Mouse (Mus musculus): ENCODE data around the gene Hivep3.

Hivep3 gene

GRCm38 (mm10) chr4:120058794-120059193 lies 325.2 kb downstream of the Hivep3 start:
- DNase-seq (ENCODE audit: low read depth) = no peak

- DNase-seq (ENCODE audit: low read depth) = no peak
Measured at GRCm38 (mm10) chr4:120061727-120062126, 328.1 kb downstream of the Hivep3 start.

- DNase-seq (ENCODE audit: low read depth) = no peak
Measured at GRCm38 (mm10) chr4:120062198-120062597, 328.6 kb downstream of the Hivep3 start.

- no peak for DNase-seq (ENCODE audit: low read depth)
Measured at GRCm38 (mm10) chr4:120062754-120063153, 329.2 kb downstream of the Hivep3 start.

GRCm38 (mm10) chr4:120063353-120064124 lies 330.0 kb downstream of the Hivep3 start:
- no peak for DNase-seq (ENCODE audit: low read depth)

GRCm38 (mm10) chr4:120064696-120065095 lies 331.1 kb downstream of the Hivep3 start, which contains the start of gene AL607142.1:
Gene AL607142.1 (plus strand): TSS chr4:120064996.
- DNase-seq (ENCODE audit: low read depth) = no peak

- no peak for DNase-seq (ENCODE audit: low read depth)
Measured at GRCm38 (mm10) chr4:120066841-120067591, 333.4 kb downstream of the Hivep3 start.

GRCm38 (mm10) chr4:120067592-120068235 lies 334.1 kb downstream of the Hivep3 start:
- no peak for DNase-seq (ENCODE audit: low read depth)

GRCm38 (mm10) chr4:120068883-120069581 lies 335.4 kb downstream of the Hivep3 start:
- no peak for DNase-seq (ENCODE audit: low read depth)

GRCm38 (mm10) chr4:120069582-120069980 lies 336.0 kb downstream of the Hivep3 start:
- no peak for DNase-seq (ENCODE audit: low read depth)

GRCm38 (mm10) chr4:120071411-120071810 lies 337.8 kb downstream of the Hivep3 start:
- DNase-seq (ENCODE audit: low read depth) = no peak

- no peak for DNase-seq (ENCODE audit: low read depth)
Measured at GRCm38 (mm10) chr4:120071842-120072507, 338.4 kb downstream of the Hivep3 start.

- DNase-seq (ENCODE audit: low read depth) = no peak
Measured at GRCm38 (mm10) chr4:120074061-120074460, 340.5 kb downstream of the Hivep3 start.

GRCm38 (mm10) chr4:120077322-120077721 lies 343.7 kb downstream of the Hivep3 start:
- DNase-seq (ENCODE audit: low read depth) = no peak

GRCm38 (mm10) chr4:120082527-120082926 lies 348.9 kb downstream of the Hivep3 start:
- no peak for DNase-seq (ENCODE audit: low read depth)

- DNase-seq (ENCODE audit: low read depth) = no peak
Measured at GRCm38 (mm10) chr4:120083700-120084099, 350.1 kb downstream of the Hivep3 start.

GRCm38 (mm10) chr4:120089536-120089935 lies 356.0 kb downstream of the Hivep3 start:
- DNase-seq (ENCODE audit: low read depth) = no peak

GRCm38 (mm10) chr4:120091997-120092783 lies 358.6 kb downstream of the Hivep3 start:
- no peak for DNase-seq (ENCODE audit: low read depth)

- no peak for DNase-seq (ENCODE audit: low read depth)
Measured at GRCm38 (mm10) chr4:120096935-120097334, 363.4 kb downstream of the Hivep3 start.

- DNase-seq (ENCODE audit: low read depth) = no peak
Measured at GRCm38 (mm10) chr4:120101186-120101585, 367.6 kb downstream of the Hivep3 start.

- peak; percentile 71 for DNase-seq (ENCODE audit: low read depth)
Measured at GRCm38 (mm10) chr4:120104599-120104998, 371.0 kb downstream of the Hivep3 start.

All from induced T-regulatory cell, adult 2 months (primary cell).